In the genomic region with DNA sequence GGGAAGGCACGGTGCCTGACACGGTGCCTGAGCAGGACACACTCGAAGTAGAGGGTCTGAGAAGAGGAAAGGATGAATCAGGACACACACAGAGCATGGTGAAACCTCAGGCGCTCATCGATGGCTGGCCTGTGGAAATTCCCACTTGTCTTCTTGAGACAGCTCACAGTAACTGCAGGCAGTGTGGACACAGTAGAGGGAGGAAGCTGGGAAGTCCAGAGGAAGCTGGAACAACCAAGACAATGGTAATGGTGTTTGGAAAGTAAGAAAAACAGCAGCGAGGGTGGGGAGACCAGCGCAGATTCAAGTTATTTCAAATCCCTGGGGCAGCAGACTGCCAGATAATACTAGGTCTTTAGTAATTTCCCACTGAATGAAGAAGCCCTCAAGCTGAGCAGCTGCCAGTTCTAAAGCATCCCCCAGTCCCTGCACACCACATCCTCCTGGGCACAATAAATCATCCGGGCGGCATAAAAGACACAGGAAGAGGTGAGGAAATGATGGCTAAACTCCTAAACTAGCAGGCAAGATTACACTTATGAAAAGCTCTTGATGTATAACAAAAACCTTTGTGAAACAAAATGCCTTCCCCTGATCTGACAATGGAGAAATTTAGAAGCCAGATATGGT, we compare ENCODE assay signal across 10 mouse cellular contexts. TPM values are rescaled to one million over a fixed set of nuclear protein-coding genes. Genes with fewer than 3 reads are reported as not detected.
A peak's percentile ranks its signal among the peaks of the same experiment; 100 is the strongest.
DNase-seq lines count a peak whose midpoint lies in the region; ATAC-seq and TF ChIP-seq lines count a peak whose summit lies in the region.
"Had no signal": no experiment of that assay in that cellular context is flagged by ENCODE, and none has a peak within 500 bp of the region (broad histone marks: within the 10 kb centered on the region; RNA-seq: fewer than 3 reads in every experiment).

No protein-coding gene starts in this region.

- peak; percentile 30 for DNase-seq in limb, embryonic 14.5 days (ENCODE audit: low spot score)
- no peak for DNase-seq in limb, embryonic 10.5 days (ENCODE audit: low spot score)
- DNase-seq in embryo, embryonic 11.5 days (ENCODE audit: low read depth, low spot score) = peak; percentile 23
- peak; percentile 55 for DNase-seq in kidney, postnatal 10 days
- DNase-seq in frontal cortex, postnatal 10 days (ENCODE audit: low spot score in 2 of 2) = no peak
- DNase-seq: cerebellum, adult 11-12 months had no signal

- H3K4me1 ChIP-seq in limb, embryonic 14.5 days (ENCODE audit: control insufficient read depth, insufficient read depth, low read length) = no peaks in the 10 kb centered on the region
- peaks cover 8% of the 10 kb centered on the region for H3K4me1 ChIP-seq in limb, embryonic 10.5 days
- H3K4me1 ChIP-seq in neural tube, embryonic 14.5 days (ENCODE audit: control insufficient read depth, insufficient read depth, low read length) = 0 out of 2 replicates have a peak, but pooled peaks cover 5% of the 10 kb centered on the region
- no peaks in the 10 kb centered on the region for H3K4me1 ChIP-seq in intestine, embryonic 16.5 days (ENCODE audit: control insufficient read depth, insufficient read depth, low read length)
- H3K4me1 ChIP-seq: intestine, embryonic 15.5 days had no signal

- WGBS in limb, embryonic 14.5 days = 60% methylated on average over 9 of the region's 9 CpGs
- WGBS in limb, embryonic 10.5 days = 77% methylated on average over 9 of the region's 9 CpGs
- WGBS in neural tube, embryonic 14.5 days = 46% methylated on average over 9 of the region's 9 CpGs
- 68% methylated on average over 9 of the region's 9 CpGs for WGBS in intestine, embryonic 16.5 days

- H3K9me3 ChIP-seq in limb, embryonic 14.5 days (ENCODE audit: control insufficient read depth, low read length) = no peaks in the 10 kb centered on the region
- no peaks in the 10 kb centered on the region for H3K9me3 ChIP-seq in limb, embryonic 10.5 days (replicated peaks)
- no peaks in the 10 kb centered on the region for H3K9me3 ChIP-seq in neural tube, embryonic 14.5 days (ENCODE audit: control insufficient read depth, low read length)
- H3K9me3 ChIP-seq in intestine, embryonic 16.5 days (ENCODE audit: control insufficient read depth, low read length) = no peaks in the 10 kb centered on the region
- H3K9me3 ChIP-seq: intestine, embryonic 15.5 days had no signal

- ATAC-seq in limb, embryonic 14.5 days (ENCODE audit: low FRiP score, low read depth) = no peak
- peak; percentile 77; the same call in 1 of the 2 replicates for ATAC-seq in neural tube, embryonic 14.5 days (ENCODE audit: low read depth)
- no peak for ATAC-seq in intestine, embryonic 16.5 days
- ATAC-seq: intestine, embryonic 15.5 days had no signal

- no peak overlapping the region for H3K4me3 ChIP-seq in limb, embryonic 14.5 days (replicated peaks; ENCODE audit: low read length)
- H3K4me3 ChIP-seq in limb, embryonic 10.5 days = no peak overlapping the region
- H3K4me3 ChIP-seq in neural tube, embryonic 14.5 days (ENCODE audit: low read depth, low read length) = no peak overlapping the region
- no peak overlapping the region for H3K4me3 ChIP-seq in intestine, embryonic 16.5 days (ENCODE audit: low read length)
- H3K4me3 ChIP-seq: intestine, embryonic 15.5 days had no signal

- no peak overlapping the region for H3K9ac ChIP-seq in limb, embryonic 14.5 days (ENCODE audit: low read depth, low read length, severe bottlenecking)
- no peak overlapping the region for H3K9ac ChIP-seq in neural tube, embryonic 14.5 days (replicated peaks; ENCODE audit: low read depth, low read length)
- no peak overlapping the region for H3K9ac ChIP-seq in intestine, embryonic 16.5 days (ENCODE audit: low read depth, low read length)
- H3K9ac ChIP-seq: intestine, embryonic 15.5 days had no signal

- no peaks in the 10 kb centered on the region for H3K27me3 ChIP-seq in limb, embryonic 14.5 days (ENCODE audit: control insufficient read depth, insufficient read depth, low read length)
- H3K27me3 ChIP-seq in limb, embryonic 10.5 days (ENCODE audit: low read depth, poor library complexity, severe bottlenecking) = no peaks in the 10 kb centered on the region
- H3K27me3 ChIP-seq in neural tube, embryonic 14.5 days (ENCODE audit: control insufficient read depth, insufficient read depth, low read length) = no peaks in the 10 kb centered on the region
- no peaks in the 10 kb centered on the region for H3K27me3 ChIP-seq in intestine, embryonic 16.5 days (replicated peaks; ENCODE audit: control insufficient read depth, insufficient read depth, low read length)
- H3K27me3 ChIP-seq: intestine, embryonic 15.5 days had no signal

- no peak overlapping the region for H3K4me2 ChIP-seq in limb, embryonic 14.5 days (replicated peaks; ENCODE audit: low read depth, low read length, severe bottlenecking)
- H3K4me2 ChIP-seq in neural tube, embryonic 14.5 days (ENCODE audit: low read depth, low read length) = no peak overlapping the region
- no peak overlapping the region for H3K4me2 ChIP-seq in intestine, embryonic 16.5 days (ENCODE audit: low read depth, low read length)
- H3K4me2 ChIP-seq: intestine, embryonic 15.5 days had no signal

- no peaks in the 10 kb centered on the region for H3K36me3 ChIP-seq in limb, embryonic 14.5 days (ENCODE audit: control insufficient read depth, insufficient read depth, low read length)
- H3K36me3 ChIP-seq in limb, embryonic 10.5 days = no peaks in the 10 kb centered on the region
- no peaks in the 10 kb centered on the region for H3K36me3 ChIP-seq in neural tube, embryonic 14.5 days (ENCODE audit: control insufficient read depth, insufficient read depth, low read length)
- H3K36me3 ChIP-seq in intestine, embryonic 16.5 days (ENCODE audit: control insufficient read depth, insufficient read depth, low read length) = no peaks in the 10 kb centered on the region
- H3K36me3 ChIP-seq: intestine, embryonic 15.5 days had no signal

- no peak for TF ChIP-seq POLR2A in limb, embryonic 14.5 days (IDR thresholded peaks at IDR 0.05; ENCODE audit: borderline replicate concordance, extremely low read depth, insufficient read depth, insufficient read length)

- no peak overlapping the region for H3K27ac ChIP-seq in limb, embryonic 14.5 days (replicated peaks; ENCODE audit: low read depth, low read length)
- H3K27ac ChIP-seq in limb, embryonic 10.5 days = no peak overlapping the region
- H3K27ac ChIP-seq in neural tube, embryonic 14.5 days (ENCODE audit: low read depth, low read length) = no peak overlapping the region
- no peak overlapping the region for H3K27ac ChIP-seq in intestine, embryonic 16.5 days (ENCODE audit: low read length)
- H3K27ac ChIP-seq: intestine, embryonic 15.5 days; macrophage had no signal

RNA-seq across cellular contexts. Expression of gene 4930452B06Rik, which starts 24.3 kb away (rescaled TPM):
- 2.2 and 2.7 TPM in 2 replicates for polyA plus RNA-seq in limb, embryonic 14.5 days (2012; rRNA removed)
- polyA plus RNA-seq in limb, embryonic 14.5 days (2014; fragmentation: Nextera tagmentation; extraction: Ambion mirVana) = 5.0 and 5.4 TPM in 2 replicates
- 9.5 and 11.3 TPM in 2 replicates for polyA plus RNA-seq in limb, embryonic 10.5 days (2016; fragmentation: Nextera tagmentation; extraction: Ambion mirVana)
- polyA plus RNA-seq in neural tube, embryonic 14.5 days (2014; fragmentation: Nextera tagmentation; extraction: Ambion mirVana) = 5.1 and 5.7 TPM in 2 replicates
- 4.9 and 5.2 TPM in 2 replicates for polyA plus RNA-seq in intestine, embryonic 16.5 days (2015; fragmentation: Nextera tagmentation; extraction: Ambion mirVana)
- polyA plus RNA-seq: macrophage had no signal

Comparison
In these comparisons a context has a peak if more than half of its experiments do, and no peak if none do; other contexts are left out.
1. DNase-seq: peak in limb, embryonic 14.5 days (single experiment), embryo, embryonic 11.5 days (single experiment) and kidney, postnatal 10 days (single experiment); none in limb, embryonic 10.5 days (single experiment) and frontal cortex, postnatal 10 days (0 of 2).